In the genomic region with DNA sequence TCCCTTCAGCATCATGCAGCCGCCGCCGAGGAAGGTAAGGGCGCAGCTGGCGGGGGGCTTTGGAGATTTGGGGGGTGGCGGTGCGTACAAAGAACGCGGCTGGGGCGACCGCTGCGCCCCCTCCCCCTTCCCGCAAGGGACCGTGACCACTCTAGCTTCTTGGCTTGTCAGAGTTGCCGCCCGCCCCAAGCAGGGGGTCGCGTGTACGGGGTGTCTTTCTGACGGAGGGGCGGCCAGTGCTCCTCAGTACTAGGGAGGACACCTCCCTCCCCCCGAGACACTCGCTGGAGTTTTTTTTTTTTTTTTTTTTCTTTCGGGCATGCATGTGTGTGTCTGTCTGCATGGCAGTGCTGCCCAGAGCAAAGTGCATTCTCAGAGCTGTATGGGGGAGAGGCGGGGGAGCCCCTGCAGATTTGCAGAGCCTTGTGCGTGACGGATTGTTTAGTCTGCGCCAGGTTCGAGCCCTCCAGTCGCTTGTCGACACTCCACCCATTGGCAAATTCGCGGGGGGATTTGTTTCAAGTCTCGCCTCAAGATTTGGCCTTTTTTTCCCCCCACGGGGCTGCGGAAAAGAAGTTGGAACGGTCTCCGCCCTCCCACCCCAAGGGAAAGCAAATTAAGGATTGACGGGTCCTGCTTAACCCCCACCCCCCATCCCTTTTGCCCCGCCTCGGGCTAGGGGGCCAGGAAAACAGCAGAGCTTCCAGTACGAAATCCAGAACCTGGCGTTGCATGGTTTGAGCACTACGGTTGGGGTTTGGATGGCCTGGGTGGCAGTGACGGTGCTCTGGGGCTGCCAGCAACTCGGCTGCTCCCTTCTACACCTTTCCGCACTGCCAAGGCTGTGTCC, we compare ENCODE assay signal across 8 mouse cellular contexts. TPM values are rescaled to one million over a fixed set of nuclear protein-coding genes. Genes with fewer than 3 reads are reported as not detected.
A peak's percentile ranks its signal among the peaks of the same experiment; 100 is the strongest.
DNase-seq lines count a peak whose midpoint lies in the region; ATAC-seq and TF ChIP-seq lines count a peak whose summit lies in the region.

No protein-coding gene starts in this region.

- WGBS in heart, embryonic 14.5 days: under 1% methylated on average over 46 of the region's 47 CpGs
- under 1% methylated on average over 45 of the region's 47 CpGs for WGBS in lung, postnatal 0 days
- 1% methylated on average over 47 of the region's 47 CpGs for WGBS in spleen, adult 2 months

- peak overlapping the region; percentile 73 for H3K27ac ChIP-seq in ES-E14 (ENCODE audit: insufficient read depth, low read depth, low read length, poor library complexity, severe bottlenecking)
- H3K27ac ChIP-seq in heart, embryonic 14.5 days (replicated peaks in 1 of 2; ENCODE audit: control insufficient read depth in 1 of 2, insufficient read depth in 1 of 2, low read depth in 2 of 2, low read length in 2 of 2): peak overlapping the region; percentile 97 to 98
- H3K27ac ChIP-seq in lung, postnatal 0 days (ENCODE audit: low read length): peak overlapping the region; percentile 93
- peak overlapping the region; percentile 92 for H3K27ac ChIP-seq in spleen, adult 2 months (ENCODE audit: insufficient read depth, low read length)

- no peak for TF ChIP-seq EP300 in lung, postnatal 0 days (IDR thresholded peaks at IDR 0.05)

- DNase-seq in adrenal gland, adult (ENCODE audit: inconsistent age in 2 of 2, low spot score in 1 of 2): peak; percentile 45 to 77
- DNase-seq in adrenal gland, postnatal 4 days (ENCODE audit: low spot score in 2 of 2): no peak
- DNase-seq in ES-E14 (ENCODE audit: low read depth, low spot score): peak; percentile 9
- DNase-seq in embryo, embryonic 10 days (ENCODE audit: low spot score): peak; percentile 56
- DNase-seq in kidney, postnatal 25 days: peak; percentile 50 to 72
- DNase-seq in lung, postnatal 0 days (ENCODE audit: low spot score): peak; percentile 70
- DNase-seq in spleen, adult 2 months (ENCODE audit: low read depth in 1 of 2, low spot score in 2 of 2): peak in 1 of 2 experiments; percentile 45

- no peaks in the 10 kb centered on the region for H3K9me3 ChIP-seq in ES-E14 (ENCODE audit: control insufficient read depth, insufficient read depth, low read depth, low read length)
- no peaks in the 10 kb centered on the region for H3K9me3 ChIP-seq in heart, embryonic 14.5 days (ENCODE audit: control insufficient read depth, low read length)
- no peaks in the 10 kb centered on the region for H3K9me3 ChIP-seq in lung, postnatal 0 days (ENCODE audit: low read length)

- no peaks in the 10 kb centered on the region for H3K36me3 ChIP-seq in ES-E14 (ENCODE audit: control insufficient read depth, insufficient read depth, low read length, poor library complexity, severe bottlenecking)
- H3K36me3 ChIP-seq in heart, embryonic 14.5 days (ENCODE audit: control insufficient read depth, insufficient read depth, low read length): peaks cover 21% of the 10 kb centered on the region
- H3K36me3 ChIP-seq in lung, postnatal 0 days (ENCODE audit: insufficient read depth, low read length): no peaks in the 10 kb centered on the region
- peaks cover 9% of the 10 kb centered on the region for H3K36me3 ChIP-seq in spleen, adult 2 months (ENCODE audit: control insufficient read depth, insufficient read depth, low read length)

- peak overlapping the region; percentile 85 for H3K9ac ChIP-seq in ES-E14 (ENCODE audit: insufficient read depth, low read depth, low read length, poor library complexity, severe bottlenecking)
- peak overlapping the region; percentile 91 for H3K9ac ChIP-seq in heart, embryonic 14.5 days (ENCODE audit: low read length)
- peak overlapping the region; percentile 74 for H3K9ac ChIP-seq in lung, postnatal 0 days (replicated peaks; ENCODE audit: low read depth)

- in situ Hi-C loops in ES-E14 (cut with MboI; ENCODE audit: low sequenced_read_pairs in 2 of 2, unreplicated experiment in 2 of 2): no loop called here

- ATAC-seq in heart, embryonic 14.5 days (ENCODE audit: insufficient number of reproducible peaks, insufficient read depth, low FRiP score, low read depth): no peak
- no peak for ATAC-seq in lung, postnatal 0 days

- no peak for TF ChIP-seq POLR2A in spleen, adult 2 months (IDR thresholded peaks at IDR 0.05; ENCODE audit: low read depth, low read length)

- H3K4me1 ChIP-seq in ES-E14 (ENCODE audit: control insufficient read depth in 2 of 2, insufficient read depth in 2 of 2, low read length in 2 of 2, poor library complexity in 1 of 2): peaks cover 0 to 7% of the 10 kb centered on the region in 2 experiments
- peaks cover 8 to 17% of the 10 kb centered on the region in 2 experiments for H3K4me1 ChIP-seq in heart, embryonic 14.5 days (ENCODE audit: control insufficient read depth in 2 of 2, insufficient read depth in 2 of 2, low read length in 2 of 2)
- peaks cover 5% of the 10 kb centered on the region; the same call in 1 of the 2 replicates for H3K4me1 ChIP-seq in lung, postnatal 0 days (ENCODE audit: insufficient read depth, low read depth, low read length)
- H3K4me1 ChIP-seq in spleen, adult 2 months (ENCODE audit: control insufficient read depth, insufficient read depth, insufficient read length): no peaks in the 10 kb centered on the region; the same call in none of the 2 replicates

- H3K27me3 ChIP-seq in heart, embryonic 14.5 days (ENCODE audit: control insufficient read depth, insufficient read depth, low read length): no peaks in the 10 kb centered on the region
- H3K27me3 ChIP-seq in lung, postnatal 0 days (replicated peaks; ENCODE audit: insufficient read depth, low read length): no peaks in the 10 kb centered on the region
- H3K27me3 ChIP-seq in spleen, adult 2 months (ENCODE audit: control insufficient read depth, insufficient read depth, low read length): no peaks in the 10 kb centered on the region

- TF ChIP-seq CTCF in lung, postnatal 0 days (IDR thresholded peaks at IDR 0.05): no peak
- no peak for TF ChIP-seq CTCF in spleen, adult 2 months (IDR thresholded peaks at IDR 0.05; ENCODE audit: extremely low read depth, insufficient read depth, insufficient read length, insufficient replicate concordance)

- peak overlapping the region; percentile 88 to 96 for H3K4me3 ChIP-seq in ES-E14 (ENCODE audit: insufficient read depth in 1 of 2, low read depth in 1 of 2, low read length in 2 of 2, poor library complexity in 1 of 2, severe bottlenecking in 1 of 2)
- peak overlapping the region; percentile 75 to 99 for H3K4me3 ChIP-seq in heart, embryonic 14.5 days (ENCODE audit: control insufficient read depth in 1 of 2, insufficient read depth in 1 of 2, low read depth in 1 of 2, low read length in 2 of 2)
- H3K4me3 ChIP-seq in lung, postnatal 0 days (ENCODE audit: low read depth, low read length): peak overlapping the region; percentile 90
- H3K4me3 ChIP-seq in spleen, adult 2 months (ENCODE audit: extremely low read depth, insufficient read depth, insufficient read length): peak overlapping the region; percentile 99

- H3K4me2 ChIP-seq in heart, embryonic 14.5 days (ENCODE audit: low read length): peak overlapping the region; percentile 76
- peak overlapping the region; percentile 85 for H3K4me2 ChIP-seq in lung, postnatal 0 days (replicated peaks; ENCODE audit: low read depth, low read length)

TF ChIP-seq in ES-E14, 5 proteins besides CTCF, POLR2A, EP300 and RAD21:
- TF ChIP-seq ZNF384 (IDR thresholded peaks at IDR 0.05; ENCODE audit: low read depth, low read length): peak; percentile 92
- no peak for TF ChIP-seq MAFK (IDR thresholded peaks at IDR 0.05; ENCODE audit: insufficient read depth, low read depth, low read length)

RNA-seq across cellular contexts. Expression of a gene that starts 16.6 kb away (rescaled TPM):
- total RNA-seq in adrenal gland, postnatal 4 days (2021): 10 to 100 TPM; 37.8 to 39.9 TPM
- total RNA-seq in ES-E14 (2012; rRNA removed): 10.7 and 11.1 TPM in 2 replicates
- polyA plus RNA-seq in heart, embryonic 14.5 days (2014; fragmentation: Nextera tagmentation; extraction: Ambion mirVana): 18.0 and 18.6 TPM in 2 replicates
- polyA plus RNA-seq in lung, postnatal 0 days (2015; fragmentation: Nextera tagmentation; extraction: Ambion mirVana): 16.0 and 17.7 TPM in 2 replicates
- 20.2 and 21.5 TPM in 2 replicates for polyA plus RNA-seq in spleen, adult 2 months (2012; rRNA removed)

Comparison
In these comparisons a context has a peak if more than half of its experiments do, and no peak if none do; other contexts are left out.
1. DNase-seq: peak in adrenal gland, adult (2 of 2), ES-E14 (single experiment), embryo, embryonic 10 days (single experiment), kidney, postnatal 25 days (2 of 2) and lung, postnatal 0 days (single experiment); none in adrenal gland, postnatal 4 days (0 of 2).
2. Peak in every context shown above with its lines, with median percentiles within 50 percentile points of each other: H3K27ac ChIP-seq, H3K4me3 ChIP-seq and H3K9ac ChIP-seq.